Mouse (Mus musculus): ENCODE measurements at regions not wholly inside any gene's neighbourhood (a gene's known extent, or its start where the extent isn't known, plus 50 kb on each side); places are given as distances from the start of the nearest gene placed in this dataset.

GRCm38 (mm10) chr3:15212357-15212756 lies 119.7 kb downstream of the Gm9733 start:
- no peaks in the 10 kb centered on the region for H3K9me3 ChIP-seq (ENCODE audit: low read length)
- no peak for DNase-seq (ENCODE audit: low spot score)
- no peak overlapping the region for H3K4me2 ChIP-seq (replicated peaks; ENCODE audit: low read depth, low read length)
- H3K36me3 ChIP-seq (ENCODE audit: insufficient read depth, low read length) = no peaks in the 10 kb centered on the region
- TF ChIP-seq EP300 (IDR thresholded peaks at IDR 0.05) (no peak), CTCF (IDR thresholded peaks at IDR 0.05) (no peak)
- no peak overlapping the region for H3K27ac ChIP-seq (ENCODE audit: low read length)
- ATAC-seq = no peak
- no peaks in the 10 kb centered on the region for H3K27me3 ChIP-seq (replicated peaks; ENCODE audit: insufficient read depth, low read length)
- 84% methylated on average over 3 of the region's 3 CpGs for WGBS
- H3K4me3 ChIP-seq (ENCODE audit: low read depth, low read length) = no peak overlapping the region
- H3K4me1 ChIP-seq (ENCODE audit: insufficient read depth, low read depth, low read length) = no peaks in the 10 kb centered on the region
- no peak overlapping the region for H3K9ac ChIP-seq (replicated peaks; ENCODE audit: low read depth)

- H3K4me1 ChIP-seq (ENCODE audit: insufficient read depth, low read depth, low read length) = no peaks in the 10 kb centered on the region
- no peaks in the 10 kb centered on the region for H3K27me3 ChIP-seq (replicated peaks; ENCODE audit: insufficient read depth, low read length)
- H3K27ac ChIP-seq (ENCODE audit: low read length) = no peak overlapping the region
- H3K9ac ChIP-seq (replicated peaks; ENCODE audit: low read depth) = no peak overlapping the region
- no peak overlapping the region for H3K4me2 ChIP-seq (replicated peaks; ENCODE audit: low read depth, low read length)
- TF ChIP-seq CTCF (IDR thresholded peaks at IDR 0.05) = no peak
- no peak for TF ChIP-seq EP300 (IDR thresholded peaks at IDR 0.05)
- no peaks in the 10 kb centered on the region for H3K9me3 ChIP-seq (ENCODE audit: low read length)
- DNase-seq (ENCODE audit: low spot score) (no peak), ATAC-seq (no peak)
- no peak overlapping the region for H3K4me3 ChIP-seq (ENCODE audit: low read depth, low read length)
- H3K36me3 ChIP-seq (ENCODE audit: insufficient read depth, low read length) = no peaks in the 10 kb centered on the region
Observed at GRCm38 (mm10) chr3:15217591-15217990, 114.5 kb downstream of the Gm9733 start.

- no peak overlapping the region for H3K9ac ChIP-seq (replicated peaks; ENCODE audit: low read depth)
- H3K27me3 ChIP-seq (replicated peaks; ENCODE audit: insufficient read depth, low read length) = no peaks in the 10 kb centered on the region
- 50% methylated on average over 2 of the region's 2 CpGs for WGBS
- no peaks in the 10 kb centered on the region for H3K36me3 ChIP-seq (ENCODE audit: insufficient read depth, low read length)
- H3K9me3 ChIP-seq (ENCODE audit: low read length) = no peaks in the 10 kb centered on the region
- TF ChIP-seq CTCF (IDR thresholded peaks at IDR 0.05) (no peak), EP300 (IDR thresholded peaks at IDR 0.05) (no peak)
- no peak for DNase-seq (ENCODE audit: low spot score)
- H3K4me2 ChIP-seq (replicated peaks; ENCODE audit: low read depth, low read length) = no peak overlapping the region
- no peaks in the 10 kb centered on the region for H3K4me1 ChIP-seq (ENCODE audit: insufficient read depth, low read depth, low read length)
- H3K27ac ChIP-seq (ENCODE audit: low read length) = no peak overlapping the region
- no peak overlapping the region for H3K4me3 ChIP-seq (ENCODE audit: low read depth, low read length)
- ATAC-seq = no peak
Observed at GRCm38 (mm10) chr3:15219275-15219674, 112.8 kb downstream of the Gm9733 start.

GRCm38 (mm10) chr3:15223266-15223665 lies 108.8 kb downstream of the Gm9733 start:
- H3K9me3 ChIP-seq (ENCODE audit: low read length) = no peaks in the 10 kb centered on the region
- no peaks in the 10 kb centered on the region for H3K4me1 ChIP-seq (ENCODE audit: insufficient read depth, low read depth, low read length)
- no peak overlapping the region for H3K9ac ChIP-seq (replicated peaks; ENCODE audit: low read depth)
- DNase-seq (ENCODE audit: low spot score) (no peak), ATAC-seq (no peak)
- no peaks in the 10 kb centered on the region for H3K27me3 ChIP-seq (replicated peaks; ENCODE audit: insufficient read depth, low read length)
- no peak overlapping the region for H3K4me3 ChIP-seq (ENCODE audit: low read depth, low read length)
- no peaks in the 10 kb centered on the region for H3K36me3 ChIP-seq (ENCODE audit: insufficient read depth, low read length)
- WGBS = 88% methylated on average over 6 of the region's 6 CpGs
- no peak for TF ChIP-seq EP300 (IDR thresholded peaks at IDR 0.05)
- TF ChIP-seq CTCF (IDR thresholded peaks at IDR 0.05) = no peak
- no peak overlapping the region for H3K4me2 ChIP-seq (replicated peaks; ENCODE audit: low read depth, low read length)
- no peak overlapping the region for H3K27ac ChIP-seq (ENCODE audit: low read length)

- H3K27me3 ChIP-seq (replicated peaks; ENCODE audit: insufficient read depth, low read length) = no peaks in the 10 kb centered on the region
- H3K27ac ChIP-seq (ENCODE audit: low read length) = no peak overlapping the region
- no peaks in the 10 kb centered on the region for H3K4me1 ChIP-seq (ENCODE audit: insufficient read depth, low read depth, low read length)
- no peak for DNase-seq (ENCODE audit: low spot score)
- no peaks in the 10 kb centered on the region for H3K9me3 ChIP-seq (ENCODE audit: low read length)
- H3K36me3 ChIP-seq (ENCODE audit: insufficient read depth, low read length) = no peaks in the 10 kb centered on the region
- no peak overlapping the region for H3K9ac ChIP-seq (replicated peaks; ENCODE audit: low read depth)
- ATAC-seq = no peak
- WGBS = 43% methylated on average over 1 of the region's 1 CpGs
- no peak overlapping the region for H3K4me2 ChIP-seq (replicated peaks; ENCODE audit: low read depth, low read length)
- TF ChIP-seq EP300 (IDR thresholded peaks at IDR 0.05) = no peak
- no peak for TF ChIP-seq CTCF (IDR thresholded peaks at IDR 0.05)
- H3K4me3 ChIP-seq (ENCODE audit: low read depth, low read length) = no peak overlapping the region
Observed at GRCm38 (mm10) chr3:15224452-15224851, 107.7 kb downstream of the Gm9733 start.

- no peak for ATAC-seq
- H3K9me3 ChIP-seq (ENCODE audit: low read length) = no peaks in the 10 kb centered on the region
- no peaks in the 10 kb centered on the region for H3K27me3 ChIP-seq (replicated peaks; ENCODE audit: insufficient read depth, low read length)
- TF ChIP-seq EP300 (IDR thresholded peaks at IDR 0.05) (no peak), CTCF (IDR thresholded peaks at IDR 0.05) (no peak)
- H3K4me2 ChIP-seq (replicated peaks; ENCODE audit: low read depth, low read length) = no peak overlapping the region
- no peaks in the 10 kb centered on the region for H3K36me3 ChIP-seq (ENCODE audit: insufficient read depth, low read length)
- no peak overlapping the region for H3K9ac ChIP-seq (replicated peaks; ENCODE audit: low read depth)
- no peaks in the 10 kb centered on the region for H3K4me1 ChIP-seq (ENCODE audit: insufficient read depth, low read depth, low read length)
- DNase-seq (ENCODE audit: low spot score) = no peak
- WGBS = 60% methylated on average over 2 of the region's 2 CpGs
- H3K27ac ChIP-seq (ENCODE audit: low read length) = no peak overlapping the region
- no peak overlapping the region for H3K4me3 ChIP-seq (ENCODE audit: low read depth, low read length)
Observed at GRCm38 (mm10) chr3:15228641-15229040, 103.5 kb downstream of the Gm9733 start.

GRCm38 (mm10) chr3:15230204-15230603 lies 101.9 kb downstream of the Gm9733 start:
- TF ChIP-seq CTCF (IDR thresholded peaks at IDR 0.05) (no peak), EP300 (IDR thresholded peaks at IDR 0.05) (no peak)

More at GRCm38 (mm10) chr3:15230204-15230603, 101.9 kb downstream of the Gm9733 start:
- DNase-seq (ENCODE audit: low spot score) (no peak), ATAC-seq (no peak)
- H3K4me3 ChIP-seq (ENCODE audit: low read depth, low read length) = no peak overlapping the region
- 74% methylated on average over 6 of the region's 6 CpGs for WGBS
- no peak overlapping the region for H3K9ac ChIP-seq (replicated peaks; ENCODE audit: low read depth)
- no peaks in the 10 kb centered on the region for H3K36me3 ChIP-seq (ENCODE audit: insufficient read depth, low read length)
- no peak overlapping the region for H3K27ac ChIP-seq (ENCODE audit: low read length)
- no peaks in the 10 kb centered on the region for H3K27me3 ChIP-seq (replicated peaks; ENCODE audit: insufficient read depth, low read length)
- no peaks in the 10 kb centered on the region for H3K4me1 ChIP-seq (ENCODE audit: insufficient read depth, low read depth, low read length)
- no peak overlapping the region for H3K4me2 ChIP-seq (replicated peaks; ENCODE audit: low read depth, low read length)
- H3K9me3 ChIP-seq (ENCODE audit: low read length) = no peaks in the 10 kb centered on the region
